Mouse (Mus musculus): ENCODE measurements at regions not wholly inside any gene's neighbourhood (a gene's known extent, or its start where the extent isn't known, plus 50 kb on each side); places are given as distances from the start of the nearest gene placed in this dataset.

DNA sequence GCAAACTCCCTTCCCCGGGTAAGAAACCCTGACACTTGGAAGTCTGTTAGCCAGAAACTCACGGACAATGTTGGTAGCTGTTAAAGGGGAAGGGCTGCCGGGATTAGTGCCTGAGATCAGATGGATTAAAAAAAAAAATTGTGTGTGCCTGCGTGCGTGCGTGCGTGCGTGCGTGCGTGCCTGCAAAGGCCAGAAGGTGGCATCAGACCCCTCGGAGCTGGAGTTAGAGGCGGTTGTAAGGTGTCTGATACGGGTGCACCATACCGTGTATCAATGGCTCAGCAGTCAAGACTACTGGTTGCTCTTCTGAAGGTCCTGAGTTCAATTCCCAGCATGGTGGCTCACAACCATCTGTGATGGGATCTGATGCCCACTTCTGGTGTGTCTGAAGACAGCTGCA is 59.0 kb upstream of the Ccdc167 start:
- intact Hi-C loops (cut with DNase I) = loop anchor here (10.0 kb wide), 2 partner anchors 141 to 171 kb away; no protein-coding TSS in a partner anchor

DNA sequence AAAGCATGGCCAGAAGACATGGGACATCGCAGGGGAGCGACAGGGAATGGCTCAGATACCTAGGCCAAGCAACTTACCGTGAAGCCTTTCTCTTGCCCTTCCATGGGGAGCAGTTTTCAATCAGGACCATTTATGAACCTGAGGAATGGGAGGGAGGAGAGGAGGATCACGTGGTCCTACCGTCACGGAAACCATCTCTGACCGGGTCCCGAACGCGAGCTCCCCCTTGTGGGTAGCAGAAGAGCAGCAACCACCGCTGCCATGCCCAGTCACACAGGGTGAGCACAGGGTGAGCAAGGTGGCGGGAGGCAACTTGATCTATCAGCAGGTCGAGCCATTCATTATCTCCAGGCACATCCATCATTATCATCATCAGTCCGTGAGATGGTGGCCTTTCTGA is 56.5 kb upstream of the Ccdc167 start:
- intact Hi-C loops (cut with DNase I) = loop anchor here (5.0 to 10.0 kb wide), 3 partner anchors 66 to 169 kb away; no protein-coding TSS in a partner anchor

More for the DNA sequence above, 59.0 kb upstream of the Ccdc167 start:
- no peak for DNase-seq

DNA sequence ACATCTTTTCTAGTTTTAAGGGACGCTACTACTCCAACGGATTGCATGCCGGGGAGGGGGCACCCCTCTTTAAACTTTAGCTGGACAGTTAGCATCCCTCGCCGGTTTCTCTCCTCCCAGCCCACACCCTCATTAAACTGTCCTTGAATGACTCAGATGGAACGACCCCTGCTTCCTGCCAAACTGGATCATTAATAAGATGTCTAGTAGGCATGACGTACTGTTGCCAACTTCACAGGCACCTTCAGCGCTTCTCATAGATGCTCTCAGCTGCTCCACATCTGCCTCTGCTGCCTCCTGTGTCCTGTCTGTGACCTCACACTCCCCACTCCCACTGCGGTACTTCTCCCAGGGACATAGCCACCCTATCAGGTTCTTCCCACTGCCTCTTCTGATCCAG is 54.1 kb upstream of the Ccdc167 start:
- intact Hi-C loops (cut with DNase I) = loop anchor here (5.0 to 10.0 kb wide), 3 partner anchors 64 to 166 kb away; no protein-coding TSS in a partner anchor

More for the DNA sequence above, 56.5 kb upstream of the Ccdc167 start:
- peak; percentile 53 to 67 for DNase-seq

DNA sequence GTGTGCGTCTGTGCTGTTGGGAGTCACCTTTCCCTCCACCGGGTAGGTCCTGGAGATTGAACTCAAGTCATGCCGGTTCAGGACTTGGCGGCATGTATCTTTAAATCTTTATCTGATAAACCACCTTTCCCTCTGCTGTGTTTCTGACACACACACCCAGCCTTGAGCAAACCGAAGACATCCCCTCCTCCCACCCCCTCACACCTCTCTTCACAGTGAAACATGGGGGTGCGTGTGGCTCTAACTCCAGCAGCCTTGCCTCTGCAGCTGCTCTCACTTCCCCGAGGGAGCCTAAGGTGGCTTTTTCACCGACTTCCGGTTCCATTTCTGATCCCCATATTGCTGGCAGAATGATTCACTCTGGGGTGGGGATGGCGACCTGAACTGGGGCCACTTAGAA is 52.8 kb upstream of the Ccdc167 start:
- intact Hi-C loops (cut with DNase I) = loop anchor here (5.0 to 10.0 kb wide), 3 partner anchors 62 to 165 kb away; no protein-coding TSS in a partner anchor
- no peak for DNase-seq

More for the DNA sequence above, 54.1 kb upstream of the Ccdc167 start:
- DNase-seq = no peak

DNA sequence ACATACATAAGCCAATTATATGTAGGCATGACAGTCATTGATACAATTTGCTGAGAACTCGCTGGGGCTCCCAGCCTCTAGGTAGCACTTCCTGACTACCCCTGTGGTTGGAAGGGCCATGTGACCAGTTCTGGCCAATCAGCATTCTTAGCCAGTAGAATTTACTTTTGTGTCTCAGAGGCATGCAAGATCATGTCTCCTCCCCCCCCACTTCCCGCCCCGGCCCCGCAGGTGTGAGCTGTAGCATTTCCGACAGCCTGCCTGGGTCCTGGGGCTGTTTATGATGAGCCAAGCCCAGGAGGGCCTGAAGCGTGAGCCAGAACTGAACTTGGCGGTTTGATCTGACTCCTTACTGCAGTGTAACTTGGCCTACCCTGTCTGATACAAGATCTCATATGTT is 52.3 kb upstream of the Ccdc167 start:
- no peak for DNase-seq
- intact Hi-C loops (cut with DNase I) = no loop called here

DNA sequence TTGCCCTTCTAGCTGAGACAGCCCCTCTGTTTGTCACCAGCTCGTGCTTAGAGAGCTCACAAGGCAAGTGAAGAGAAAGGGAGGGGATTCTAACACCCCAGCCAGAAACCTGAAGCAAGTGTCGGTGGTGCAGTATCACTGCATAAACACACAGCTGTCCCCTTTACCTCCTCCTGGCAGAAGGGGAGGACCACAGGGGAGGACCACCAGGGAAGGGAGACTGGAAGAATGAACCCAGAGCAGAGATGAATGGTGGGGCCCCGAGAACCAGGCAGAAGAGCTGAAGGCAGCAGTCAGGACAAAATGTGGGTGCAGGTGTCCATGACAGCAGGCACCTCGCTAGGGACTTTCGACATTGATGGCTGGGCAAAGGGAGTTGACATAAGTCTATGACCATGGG is 51.8 kb upstream of the Ccdc167 start:
- no peak for DNase-seq
- intact Hi-C loops (cut with DNase I) = no loop called here

Data from heart, postnatal 10 days (tissue).